Mouse (Mus musculus) cerebellum, adult 2 months (tissue): Measurements from ENCODE around the gene Catsperz.

ENCODE experiments used
- CTCF ChIP-seq: fragments of 200-500 bp; IDR thresholded peaks from 2 replicates; pipeline ENCODE4 v1.5.1; 2011; ENCODE audit warnings: low read depth, mild to moderate bottlenecking, control low read depth, low read length, moderate library complexity, borderline replicate concordance; ENCODE audit not compliant: insufficient read depth
- POLR2A ChIP-seq: fragments of 200-500 bp; IDR thresholded peaks from 2 replicates; pipeline ENCODE4 v1.6.1; 2011; ENCODE audit warnings: low read length, control low read depth, borderline replicate concordance; ENCODE audit not compliant: insufficient read depth

DNA sequence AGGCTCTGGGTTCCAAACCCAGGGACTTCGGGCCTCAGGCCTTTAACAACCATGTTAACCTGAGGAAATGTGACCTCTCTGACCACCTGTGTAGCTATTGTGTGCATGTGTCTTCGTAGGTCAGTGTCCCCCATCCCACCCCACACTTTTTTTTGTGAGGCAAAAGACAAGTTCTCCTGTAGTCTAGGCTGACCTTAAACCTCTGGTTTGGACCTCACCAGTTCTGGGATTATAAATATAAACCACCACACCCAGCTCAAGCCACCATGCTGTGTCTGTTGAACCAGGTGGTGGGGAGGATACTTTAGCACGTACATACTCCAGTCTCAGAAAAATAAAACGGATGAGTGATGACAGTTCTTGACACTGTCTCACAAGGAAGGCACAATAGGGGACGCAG lies 24.8 kb upstream of the Catsperz start:
- TF ChIP-seq POLR2A, result no peak
- TF ChIP-seq CTCF, result no peak
